Mouse (Mus musculus) erythroblast, embryonic 14.5 days (primary cell): ENCODE measurements around the gene Olfr288.

Source experiments
- GATA1 ChIP-seq: IDR thresholded peaks from 2 replicates; pipeline ENCODE4 v1.6.1; 2012; ENCODE audit warnings: low read length, inconsistent platforms, mixed read lengths
- TAL1 ChIP-seq: IDR thresholded peaks from 3 replicates; pipeline ENCODE4 v1.6.1; 2012; ENCODE audit warnings: low read length, inconsistent platforms, mixed read lengths

GRCm38 (mm10) chr15:98152916-98153315, 42.4 kb downstream of the Olfr288 start:
- no peak for TF ChIP-seq GATA1
- TF ChIP-seq TAL1 = no peak
